Mouse (Mus musculus) bone marrow, adult 2 months (tissue): ENCODE data around the gene Artn.

Experiments
- CTCF ChIP-seq: fragments of 200-500 bp; IDR thresholded peaks from 2 replicates; pipeline ENCODE4 v1.5.1; 2011; ENCODE audit warnings: low read length, control low read depth; ENCODE audit not compliant: control insufficient read depth, insufficient read depth
- POLR2A ChIP-seq: fragments of 200-500 bp; IDR thresholded peaks from 2 replicates; pipeline ENCODE4 v1.6.1; 2011; ENCODE audit warnings: low read depth, mild to moderate bottlenecking, control low read depth, low read length, borderline replicate concordance; ENCODE audit not compliant: control insufficient read depth

GRCm38 (mm10) chr4:117978282-117978681, 48.7 kb upstream of the Artn start:
- TF ChIP-seq CTCF = no peak
- TF ChIP-seq POLR2A = no peak
